Mouse (Mus musculus) bone marrow, adult 2 months (tissue): Measurements from ENCODE around the gene Kcnk18.

Source experiments
- CTCF ChIP-seq: fragments of 200-500 bp; IDR thresholded peaks from 2 replicates; pipeline ENCODE4 v1.5.1; 2011; ENCODE audit warnings: low read length, control low read depth; ENCODE audit not compliant: control insufficient read depth, insufficient read depth
- POLR2A ChIP-seq: fragments of 200-500 bp; IDR thresholded peaks from 2 replicates; pipeline ENCODE4 v1.6.1; 2011; ENCODE audit warnings: low read depth, mild to moderate bottlenecking, control low read depth, low read length, borderline replicate concordance; ENCODE audit not compliant: control insufficient read depth

DNA sequence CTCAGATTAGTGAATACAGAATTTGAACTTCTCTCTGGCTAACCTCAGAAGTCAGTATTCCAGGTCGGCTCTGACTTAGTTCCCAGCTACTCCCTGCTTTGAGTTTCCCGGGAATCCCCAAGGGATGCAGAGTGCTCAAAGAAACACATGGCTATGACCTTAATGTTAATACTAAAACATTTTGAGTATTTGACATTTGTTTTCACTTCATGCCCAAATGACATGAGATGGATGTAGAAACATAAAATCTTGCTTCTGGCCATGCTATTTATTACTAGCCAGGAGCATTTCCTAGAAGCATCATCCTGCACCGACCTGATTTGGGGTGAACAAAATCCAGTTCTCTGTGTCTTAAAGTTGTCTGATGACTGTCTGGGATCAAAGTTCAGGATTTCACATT lies 46.2 kb upstream of the Kcnk18 start:
- TF ChIP-seq CTCF = no peak
- TF ChIP-seq POLR2A = no peak
